Mouse (Mus musculus) liver, embryonic 16.5 days (tissue): Measurements from ENCODE around the gene Gm29427. TPM values are rescaled to one million over a fixed set of nuclear protein-coding genes. Genes with fewer than 3 reads are reported as not detected.

Experiments
- ATAC-seq: fragments of 200-750 bp; cut with Nextera tagmentation; 2 replicates; pipeline ENCODE4 v1.8.0; 2017; ENCODE audit warnings: low read depth, mild to moderate bottlenecking, moderate number of reproducible peaks, moderate library complexity
- H3K27ac ChIP-seq: fragments of 300-500 bp; sonication (generic); 2 replicates; pipeline ENCODE4 v1.5.1; 2014; ENCODE audit warnings: mild to moderate bottlenecking, low read length
- H3K27me3 ChIP-seq: fragments of 300-500 bp; sonication (generic); 2 replicates; pipeline ENCODE4 v1.6.1; 2014; ENCODE audit warnings: low read depth, low read length, mixed read lengths; ENCODE audit not compliant: control insufficient read depth, insufficient read depth
- H3K36me3 ChIP-seq: fragments of 300-500 bp; sonication (generic); 2 replicates; pipeline ENCODE4 v1.6.1; 2014; ENCODE audit warnings: mild to moderate bottlenecking; ENCODE audit not compliant: control insufficient read depth, insufficient read depth
- H3K4me1 ChIP-seq: fragments of 300-500 bp; sonication (generic); 2 replicates; pipeline ENCODE4 v1.6.1; 2014; ENCODE audit warnings: low read depth, low read length, mixed read lengths; ENCODE audit not compliant: control insufficient read depth
- H3K4me2 ChIP-seq: fragments of 300-500 bp; sonication (generic); 2 replicates; pipeline ENCODE4 v1.6.1; 2014; ENCODE audit warnings: low read depth, low read length, mixed read lengths
- H3K4me3 ChIP-seq: fragments of 300-500 bp; sonication (generic); 2 replicates; pipeline ENCODE4 v1.5.1; 2014; ENCODE audit warnings: low read depth, mild to moderate bottlenecking, low read length
- H3K9ac ChIP-seq: fragments of 300-500 bp; sonication (generic); 2 replicates; pipeline ENCODE4 v1.6.1; 2014; ENCODE audit warnings: low read depth, low read length
- H3K9me3 ChIP-seq: fragments of 300-500 bp; sonication (generic); replicated peaks from 2 replicates; pipeline ENCODE4 v1.6.1; 2016; ENCODE audit warnings: low read length; ENCODE audit not compliant: control insufficient read depth
- WGBS: fragments of 180-500 bp; shearing (Covaris S2); extraction: QIAGEN DNeasy Blood & Tissue Kit; methylation state at CpG from one replicate; pipeline ENCODE4 v1.1.7; 2014; ENCODE audit not compliant: insufficient replicate concordance; 5-methylcytosine and 5-hydroxymethylcytosine counted together
- polyA plus RNA-seq: library from polyadenylated mRNA; unstranded; fragments of >200 nt; fragmentation: Nextera tagmentation; extraction: Ambion mirVana; gene quantifications from 2 replicates; pipeline ENCODE4 v1.2.1, GENCODE M21; 2015

Gm29427 gene
- polyA plus RNA-seq, 1 experiment from 2014 or later: not detected

DNA sequence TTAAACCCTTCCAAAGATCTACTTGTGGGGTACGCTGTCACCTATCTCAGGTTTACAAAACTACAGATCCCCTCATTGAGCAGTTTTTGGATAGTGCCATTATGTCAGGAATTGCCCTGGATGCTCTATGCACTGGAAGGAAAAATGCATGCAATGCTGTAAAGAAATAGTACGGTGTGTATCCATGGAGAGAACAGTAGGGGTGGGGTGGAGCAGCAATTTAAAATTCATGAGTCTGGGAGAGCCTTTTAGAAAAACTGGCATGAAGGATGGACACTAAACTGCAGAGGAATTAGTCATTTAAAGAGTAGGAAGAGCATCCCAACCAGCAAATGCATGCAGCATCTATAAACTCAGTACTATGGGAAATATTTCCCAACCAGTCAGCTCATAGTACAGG lies 10.8 kb upstream of the Gm29427 start:
- H3K9me3 ChIP-seq: no peaks in the 10 kb centered on the region
- peaks cover 6% of the 10 kb centered on the region; the same call in 1 of the 2 replicates for H3K36me3 ChIP-seq
- 88% methylated on average over 2 of the region's 2 CpGs for WGBS
- ATAC-seq: no peak
- H3K27me3 ChIP-seq: no peaks in the 10 kb centered on the region
- H3K27ac ChIP-seq: no peak overlapping the region
- H3K4me2 ChIP-seq: no peak overlapping the region
- H3K4me1 ChIP-seq: peaks cover 6% of the 10 kb centered on the region
- no peak overlapping the region for H3K4me3 ChIP-seq
- no peak overlapping the region for H3K9ac ChIP-seq

DNA sequence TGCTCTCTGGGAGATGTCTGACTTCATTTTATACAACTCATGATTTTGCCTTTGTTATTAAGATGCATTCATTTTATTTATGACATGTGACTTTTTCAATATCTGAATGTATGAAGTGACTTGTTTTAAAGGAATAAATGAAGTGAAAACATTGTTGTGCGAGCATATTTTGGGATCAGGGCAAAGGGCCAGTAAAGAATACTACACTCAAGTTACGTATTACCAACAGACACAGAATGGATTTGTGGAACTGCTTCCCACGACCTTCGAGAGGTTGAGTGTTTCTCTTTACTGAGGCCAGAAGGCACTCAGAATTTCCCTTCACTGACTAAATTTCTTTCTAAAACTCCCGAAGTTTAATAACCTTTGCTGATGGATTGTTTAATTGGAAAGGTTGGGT lies 8.6 kb upstream of the Gm29427 start:
- Histone ChIP-seq H3K4me2 (no peak overlapping the region), H3K27ac (no peak overlapping the region), H3K4me3 (no peak overlapping the region), H3K36me3 (peaks cover 10% of the 10 kb centered on the region), H3K9me3 (no peaks in the 10 kb centered on the region), H3K27me3 (no peaks in the 10 kb centered on the region), H3K4me1 (peaks cover 4% of the 10 kb centered on the region), H3K9ac (no peak overlapping the region)
- WGBS: 81% methylated on average over 5 of the region's 5 CpGs
- no peak for ATAC-seq

DNA sequence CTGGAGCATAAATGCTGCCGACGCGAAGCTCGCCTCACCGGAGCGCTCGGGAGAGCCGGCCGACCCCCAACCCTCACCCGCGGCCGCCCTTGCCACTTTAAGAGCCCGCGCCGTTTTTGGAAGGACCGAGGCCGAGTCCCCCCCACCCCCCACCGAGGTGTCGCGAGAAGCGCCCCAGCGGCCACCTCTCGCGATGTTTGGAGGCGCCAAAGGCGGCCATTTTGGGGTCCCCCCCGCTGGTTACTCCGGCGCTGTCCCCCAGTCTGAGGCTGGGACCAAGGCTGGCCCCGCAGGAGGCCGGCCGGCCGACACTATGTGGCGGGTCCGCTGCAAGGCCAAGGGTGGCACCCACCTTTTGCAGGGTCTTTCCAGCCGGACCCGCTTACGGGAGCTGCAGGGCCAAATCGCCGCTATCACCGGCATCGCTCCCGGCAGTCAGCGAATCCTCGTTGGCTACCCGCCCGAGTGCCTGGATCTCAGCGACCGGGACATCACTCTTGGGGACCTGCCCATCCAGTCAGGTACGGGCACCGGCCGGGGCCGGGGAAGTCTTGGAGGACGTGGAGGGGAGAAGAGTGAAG lies 1.8 kb upstream of the Gm29427 start, which contains the start of gene Yod1:
Yod1 (plus strand) TSS at position 37 of the 581 bp plus-strand sequence.
- peak within 1 kb of the TSS; percentile 90 for H3K27ac ChIP-seq
- H3K9ac ChIP-seq: peak within 1 kb of the TSS; percentile 94
- ATAC-seq: peak; percentile 67
- WGBS: 0% methylated on average over 53 of the region's 54 CpGs
- peak within 1 kb of the TSS; percentile 99 for H3K4me3 ChIP-seq
- H3K4me2 ChIP-seq: peak within 1 kb of the TSS; percentile 89
- peaks cover 15% of the 10 kb centered on the region for H3K4me1 ChIP-seq
- H3K27me3 ChIP-seq: no peaks in the 10 kb centered on the region
- H3K36me3 ChIP-seq: peaks cover 13% of the 10 kb centered on the region
- H3K9me3 ChIP-seq: no peaks in the 10 kb centered on the region

DNA sequence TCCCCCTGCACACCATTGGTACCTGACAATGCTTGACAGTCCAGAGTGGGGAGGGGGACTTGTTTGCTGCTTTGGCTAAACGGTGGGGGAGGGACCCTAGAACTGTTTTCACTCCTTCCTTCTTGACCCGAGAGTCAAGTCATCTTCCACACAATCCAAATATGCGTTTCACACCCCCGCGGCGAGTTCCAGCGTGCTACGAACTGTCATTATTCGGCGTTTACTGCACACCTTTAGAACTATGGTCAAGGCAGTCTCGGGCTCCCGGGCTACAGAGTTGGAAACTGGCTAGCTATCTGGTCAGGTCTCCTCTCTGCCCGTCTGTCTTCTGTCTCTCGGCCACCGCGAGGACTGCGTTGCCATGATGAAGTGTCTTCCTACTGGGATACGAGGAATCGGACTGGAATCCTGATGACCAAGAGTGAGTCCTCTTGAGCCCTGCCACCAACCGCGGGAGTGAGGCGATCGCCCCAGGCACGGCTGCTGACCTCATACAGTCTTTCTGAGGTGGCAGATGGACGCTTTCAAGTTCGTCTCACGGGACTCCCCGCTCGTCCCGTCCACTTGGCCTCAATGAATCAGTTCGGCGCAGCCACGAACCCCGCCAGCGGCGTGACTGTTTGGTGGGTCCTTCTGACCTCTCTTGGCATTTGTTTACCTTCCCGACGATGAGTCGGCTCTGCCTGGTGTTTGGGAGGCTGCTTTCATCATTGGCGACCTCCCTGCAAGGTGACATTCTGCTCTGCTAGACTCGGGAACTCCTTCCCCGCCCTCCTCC lies 1.1 kb upstream of the Gm29427 start:
- peak overlapping the region; percentile 99 for H3K4me3 ChIP-seq
- no peaks in the 10 kb centered on the region for H3K9me3 ChIP-seq
- 0% methylated on average over 42 of the region's 42 CpGs for WGBS
- ATAC-seq: peak; percentile 3
- H3K27ac ChIP-seq: peak overlapping the region; percentile 90
- no peaks in the 10 kb centered on the region for H3K27me3 ChIP-seq
- H3K36me3 ChIP-seq: peaks cover 9% of the 10 kb centered on the region
- H3K4me1 ChIP-seq: peaks cover 15% of the 10 kb centered on the region
- peak overlapping the region; percentile 94 for H3K9ac ChIP-seq
- H3K4me2 ChIP-seq: peak overlapping the region; percentile 89

DNA sequence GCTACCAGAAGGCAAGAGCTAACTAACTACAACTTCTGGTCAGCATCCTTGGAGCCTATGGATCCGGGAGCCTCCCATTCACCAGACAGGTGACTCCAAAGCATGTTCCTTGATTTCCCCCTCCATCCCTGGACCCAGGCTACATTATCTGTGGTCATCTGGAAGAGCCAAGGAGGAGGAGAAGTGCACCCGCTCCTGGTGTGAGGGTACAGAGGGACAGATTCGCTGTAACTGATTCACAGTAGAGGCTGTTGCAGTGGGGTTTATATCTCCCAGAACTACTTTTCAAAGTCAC lies 566 bp upstream of the Gm29427 start:
- 0% methylated on average over 3 of the region's 3 CpGs for WGBS
- peaks cover 15% of the 10 kb centered on the region for H3K4me1 ChIP-seq
- peaks cover 10% of the 10 kb centered on the region for H3K36me3 ChIP-seq
- H3K9me3 ChIP-seq: no peaks in the 10 kb centered on the region
- H3K4me2 ChIP-seq: peak overlapping the region; percentile 89
- H3K9ac ChIP-seq: peak overlapping the region; percentile 94
- H3K4me3 ChIP-seq: peak overlapping the region; percentile 99
- peak; percentile 2 for ATAC-seq
- no peaks in the 10 kb centered on the region for H3K27me3 ChIP-seq
- peak overlapping the region; percentile 90 for H3K27ac ChIP-seq

DNA sequence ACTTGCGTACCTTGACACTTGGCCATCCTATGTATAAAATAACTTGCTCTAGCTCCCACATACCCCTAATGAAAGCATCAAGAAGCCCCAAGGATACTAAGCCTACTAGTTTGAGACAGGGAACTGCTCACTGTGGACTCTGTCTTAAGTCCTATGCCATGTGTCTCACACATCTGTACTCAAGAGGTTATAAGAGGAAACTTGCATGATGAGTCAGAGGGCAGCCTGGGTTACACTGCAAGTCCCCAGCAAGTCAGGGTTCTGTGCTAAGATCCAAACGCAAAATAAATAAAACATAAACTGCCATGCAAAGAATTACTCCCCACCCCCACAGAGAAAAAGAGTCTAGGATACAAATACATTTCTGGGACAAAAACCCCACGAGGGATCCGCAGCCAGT lies 1.6 kb downstream of the Gm29427 start:
- 88% methylated on average over 4 of the region's 4 CpGs for WGBS
- no peak overlapping the region for H3K4me2 ChIP-seq
- no peak overlapping the region for H3K27ac ChIP-seq
- no peak overlapping the region for H3K4me3 ChIP-seq
- no peaks in the 10 kb centered on the region for H3K9me3 ChIP-seq
- peaks cover 10% of the 10 kb centered on the region for H3K4me1 ChIP-seq
- no peak for ATAC-seq
- H3K27me3 ChIP-seq: no peaks in the 10 kb centered on the region
- peaks cover 6% of the 10 kb centered on the region for H3K36me3 ChIP-seq
- H3K9ac ChIP-seq: no peak overlapping the region

DNA sequence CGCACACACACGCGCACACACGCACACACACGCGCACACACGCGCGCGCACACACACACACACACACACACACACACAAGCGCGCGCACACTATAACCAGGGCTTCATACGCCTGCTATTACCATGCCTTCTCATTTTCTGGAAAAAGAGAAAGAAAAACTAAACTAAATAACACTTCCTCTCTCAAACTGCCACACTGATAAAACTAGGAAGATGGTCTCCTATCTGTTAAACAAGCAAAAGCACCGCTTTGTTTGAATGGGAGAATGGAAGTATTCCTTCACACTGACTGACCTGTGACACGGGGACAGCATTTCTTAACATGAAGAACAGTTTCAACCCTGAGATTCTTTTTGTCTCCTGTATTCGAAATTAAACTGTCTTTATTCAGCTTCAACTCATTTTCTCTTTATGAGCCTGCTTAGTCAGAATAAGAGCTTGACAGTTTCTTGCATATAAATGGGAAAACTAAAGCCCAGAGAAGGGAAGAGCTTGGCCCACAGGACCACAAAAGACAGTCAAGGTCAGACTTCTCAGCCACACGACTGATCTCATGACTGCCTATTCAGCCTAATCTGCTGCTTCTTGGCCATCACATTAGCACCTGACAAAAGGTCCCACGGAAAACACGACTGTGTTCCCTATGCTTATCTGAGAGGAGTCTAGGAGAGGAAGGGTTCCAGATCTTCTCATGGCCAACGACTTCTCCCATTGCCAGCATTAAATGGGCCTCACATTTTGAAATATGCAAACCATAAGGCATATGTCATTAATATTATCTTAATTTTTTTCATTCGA lies 5.1 kb downstream of the Gm29427 start:
- Histone ChIP-seq H3K9me3 (no peaks in the 10 kb centered on the region), H3K4me2 (no peak overlapping the region), H3K4me1 (peaks cover 4% of the 10 kb centered on the region), H3K4me3 (no peak overlapping the region), H3K36me3 (peaks cover 15% of the 10 kb centered on the region; the same call in 1 of the 2 replicates), H3K9ac (no peak overlapping the region), H3K27me3 (no peaks in the 10 kb centered on the region), H3K27ac (no peak overlapping the region)
- WGBS: 82% methylated on average over 22 of the region's 22 CpGs
- no peak for ATAC-seq

DNA sequence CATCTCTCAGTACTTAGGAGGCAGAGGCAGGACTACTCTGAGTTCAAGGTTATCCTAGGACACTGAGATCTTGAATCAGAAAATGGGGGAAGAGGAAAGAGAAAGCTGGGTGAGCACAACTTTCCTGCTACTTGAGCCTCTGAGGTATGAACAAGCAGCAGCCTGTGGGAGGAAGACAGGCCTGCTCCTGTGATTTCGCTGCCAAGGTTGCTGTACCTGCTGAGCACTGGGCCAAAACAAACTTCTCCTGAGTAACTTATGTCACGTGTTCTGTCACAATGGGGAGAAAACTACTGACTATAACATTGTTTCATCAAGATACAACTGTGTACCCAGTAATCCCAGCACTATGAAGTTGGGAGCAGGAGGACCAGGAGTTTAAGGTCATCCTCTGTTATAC lies 12.0 kb downstream of the Gm29427 start:
- H3K9me3 ChIP-seq: no peaks in the 10 kb centered on the region
- 78% methylated on average over 2 of the region's 2 CpGs for WGBS
- H3K36me3 ChIP-seq: peaks cover 45% of the 10 kb centered on the region
- H3K9ac ChIP-seq: no peak overlapping the region
- H3K4me3 ChIP-seq: no peak overlapping the region
- H3K27me3 ChIP-seq: no peaks in the 10 kb centered on the region
- no peak overlapping the region for H3K27ac ChIP-seq
- ATAC-seq: no peak
- H3K4me2 ChIP-seq: no peak overlapping the region
- no peaks in the 10 kb centered on the region for H3K4me1 ChIP-seq

DNA sequence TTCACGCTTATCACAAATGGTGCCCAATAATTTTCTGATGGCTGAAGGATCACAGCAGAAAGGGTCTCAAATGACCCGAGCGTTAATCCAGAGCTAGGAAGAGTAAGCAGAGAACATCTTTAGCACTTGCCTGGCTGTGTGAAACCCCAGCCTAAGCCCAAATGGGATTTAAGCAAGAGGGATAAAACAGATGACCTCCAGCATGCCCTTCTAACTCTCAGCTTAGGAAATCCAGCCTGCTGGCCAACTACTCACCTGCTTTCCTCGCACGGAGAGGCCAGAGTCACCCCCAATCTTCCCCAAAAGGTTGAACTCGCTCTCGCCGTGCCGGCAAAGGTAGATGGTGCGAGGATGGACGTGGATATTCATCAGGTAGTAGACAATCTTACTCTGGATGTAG lies 13.6 kb downstream of the Gm29427 start:
- no peak overlapping the region for H3K27ac ChIP-seq
- H3K9me3 ChIP-seq: no peaks in the 10 kb centered on the region
- no peak overlapping the region for H3K9ac ChIP-seq
- H3K4me3 ChIP-seq: no peak overlapping the region
- ATAC-seq: no peak
- no peak overlapping the region for H3K4me2 ChIP-seq
- H3K4me1 ChIP-seq: no peaks in the 10 kb centered on the region
- H3K36me3 ChIP-seq: peaks cover 58% of the 10 kb centered on the region
- 91% methylated on average over 11 of the region's 11 CpGs for WGBS
- H3K27me3 ChIP-seq: no peaks in the 10 kb centered on the region
